Mouse (Mus musculus) kidney, embryonic 14.5 days (tissue): ENCODE measurements around the gene Ifna2. TPM values are rescaled to one million over a fixed set of nuclear protein-coding genes. Genes with fewer than 3 reads are reported as not detected.

Experiments used
- ATAC-seq: fragments of 200-750 bp; cut with Nextera tagmentation; 2 replicates; pipeline ENCODE4 v1.8.0; 2017; ENCODE audit warnings: moderate number of reproducible peaks, mild to moderate bottlenecking, moderate TSS enrichment, moderate library complexity; ENCODE audit not compliant: low FRiP score, low TSS enrichment
- H3K27ac ChIP-seq: fragments of 300-500 bp; sonication (generic); 2 replicates; pipeline ENCODE4 v1.5.1; 2014; ENCODE audit warnings: low read depth, mild to moderate bottlenecking, low read length, moderate library complexity, mixed read lengths
- H3K27me3 ChIP-seq: fragments of 300-500 bp; sonication (generic); 2 replicates; pipeline ENCODE4 v1.6.1; 2014; ENCODE audit warnings: mild to moderate bottlenecking, low read length; ENCODE audit not compliant: control insufficient read depth, insufficient read depth
- H3K36me3 ChIP-seq: fragments of 300-500 bp; sonication (generic); 2 replicates; pipeline ENCODE4 v1.6.1; 2014; ENCODE audit warnings: low read length, mixed read lengths; ENCODE audit not compliant: control insufficient read depth, insufficient read depth
- H3K4me1 ChIP-seq: fragments of 300-500 bp; sonication (generic); 2 replicates; pipeline ENCODE4 v1.6.1; 2014; ENCODE audit warnings: low read length, mixed read lengths; ENCODE audit not compliant: control insufficient read depth, insufficient read depth
- H3K4me2 ChIP-seq: fragments of 300-500 bp; sonication (generic); replicated peaks from 2 replicates; pipeline ENCODE4 v1.6.1; 2014; ENCODE audit warnings: low read depth, mild to moderate bottlenecking, low read length
- H3K4me3 ChIP-seq: fragments of 300-500 bp; sonication (generic); 2 replicates; pipeline ENCODE4 v1.5.1; 2014; ENCODE audit warnings: mild to moderate bottlenecking, low read length
- H3K9ac ChIP-seq: fragments of 300-500 bp; sonication (generic); 2 replicates; pipeline ENCODE4 v1.6.1; 2014; ENCODE audit warnings: low read depth, mild to moderate bottlenecking, low read length, moderate library complexity
- H3K9me3 ChIP-seq: fragments of 300-500 bp; sonication (generic); 2 replicates; pipeline ENCODE4 v1.6.1; 2016; ENCODE audit warnings: low read length; ENCODE audit not compliant: control insufficient read depth
- WGBS: fragments of 180-500 bp; shearing (Covaris S2); extraction: QIAGEN DNeasy Blood & Tissue Kit; methylation state at CpG from one replicate; pipeline ENCODE4 v1.1.7; 2014; 5-methylcytosine and 5-hydroxymethylcytosine counted together
- polyA plus RNA-seq: library from polyadenylated mRNA; unstranded; fragments of >200 nt; fragmentation: Nextera tagmentation; extraction: Ambion mirVana; gene quantifications from 2 replicates; pipeline ENCODE4 v1.2.1, GENCODE M21; 2014

Gene Ifna2
- polyA plus RNA-seq = not detected in 2 replicates

GRCm38 (mm10) chr4:88683812-88684211 is at the start of gene Ifna2:
Gene Ifna2, minus strand, starts transcription at chr4:88683912.
- no peak for ATAC-seq
- WGBS = 90% methylated on average over 1 of the region's 1 CpGs
- Histone ChIP-seq H3K4me2 (no peak within 1 kb of the TSS), H3K36me3 (no peaks in the 10 kb centered on the region), H3K4me3 (no peak within 1 kb of the TSS), H3K27ac (no peak within 1 kb of the TSS), H3K27me3 (no peaks in the 10 kb centered on the region), H3K4me1 (no peaks in the 10 kb centered on the region), H3K9ac (no peak within 1 kb of the TSS), H3K9me3 (no peaks in the 10 kb centered on the region)

- Histone ChIP-seq H3K4me3 (no peak overlapping the region), H3K27me3 (no peaks in the 10 kb centered on the region), H3K9me3 (no peaks in the 10 kb centered on the region), H3K27ac (no peak overlapping the region), H3K9ac (no peak overlapping the region), H3K36me3 (no peaks in the 10 kb centered on the region), H3K4me2 (no peak overlapping the region), H3K4me1 (no peaks in the 10 kb centered on the region)
- WGBS = 0% methylated on average over 1 of the region's 1 CpGs
- ATAC-seq = no peak
Observed at GRCm38 (mm10) chr4:88727324-88727723, 43.6 kb upstream of the Ifna2 start.

GRCm38 (mm10) chr4:88726727-88727126 is 43.0 kb upstream of the Ifna2 start:
- H3K4me1 ChIP-seq = no peaks in the 10 kb centered on the region
- ATAC-seq = no peak
- H3K4me2 ChIP-seq = no peak overlapping the region

GRCm38 (mm10) chr4:88723497-88724090 is 39.9 kb upstream of the Ifna2 start:
- H3K4me2 ChIP-seq = no peak overlapping the region
- ATAC-seq = no peak
- WGBS = 46% methylated on average over 8 of the region's 8 CpGs

More at GRCm38 (mm10) chr4:88726727-88727126, 43.0 kb upstream of the Ifna2 start:
- H3K4me3 ChIP-seq = no peak overlapping the region
- H3K36me3 ChIP-seq = no peaks in the 10 kb centered on the region
- H3K9ac ChIP-seq = no peak overlapping the region
- H3K27me3 ChIP-seq = no peaks in the 10 kb centered on the region
- H3K9me3 ChIP-seq = no peaks in the 10 kb centered on the region
- whole genome bisulfite sequencing = 83% methylated on average over 6 of the region's 6 CpGs
- H3K27ac ChIP-seq = no peak overlapping the region

GRCm38 (mm10) chr4:88721791-88722721 is 38.3 kb upstream of the Ifna2 start, which contains the start of the genes Gm26566 and Klhl9:
Gene Gm26566, plus strand, starts transcription at chr4:88721805.
Gene Klhl9, minus strand, starts transcription at chr4:88722465.
- H3K9ac ChIP-seq = peak within 1 kb of the TSS; percentile 97
- no peaks in the 10 kb centered on the region for H3K9me3 ChIP-seq
- WGBS = under 1% methylated on average over 79 of the region's 82 CpGs
- H3K4me1 ChIP-seq = peaks cover 22% of the 10 kb centered on the region
- H3K4me2 ChIP-seq = peak within 1 kb of the TSS; percentile 85
- peak within 1 kb of the TSS; percentile 98 for H3K27ac ChIP-seq
- peak; percentile 97 for ATAC-seq
- no peaks in the 10 kb centered on the region for H3K27me3 ChIP-seq
- H3K4me3 ChIP-seq = peak within 1 kb of the TSS; percentile 90
- H3K36me3 ChIP-seq = peaks cover 19% of the 10 kb centered on the region

More at GRCm38 (mm10) chr4:88723497-88724090, 39.9 kb upstream of the Ifna2 start:
- H3K27ac ChIP-seq = peak overlapping the region; percentile 38; the same call in 1 of the 2 replicates
- H3K9ac ChIP-seq = no peak overlapping the region
- peaks cover 20% of the 10 kb centered on the region for H3K4me1 ChIP-seq
- H3K36me3 ChIP-seq = peaks cover 14% of the 10 kb centered on the region; the same call in 1 of the 2 replicates
- H3K4me3 ChIP-seq = no peak overlapping the region
- H3K27me3 ChIP-seq = no peaks in the 10 kb centered on the region
- no peaks in the 10 kb centered on the region for H3K9me3 ChIP-seq

GRCm38 (mm10) chr4:88718715-88719114 is 35.0 kb upstream of the Ifna2 start:
- Histone ChIP-seq H3K36me3 (peaks cover 33% of the 10 kb centered on the region), H3K27ac (no peak overlapping the region), H3K27me3 (no peaks in the 10 kb centered on the region), H3K4me2 (peak overlapping the region; percentile 46), H3K9ac (peak overlapping the region; percentile 13; the same call in 1 of the 2 replicates), H3K4me1 (peaks cover 22% of the 10 kb centered on the region), H3K9me3 (no peaks in the 10 kb centered on the region), H3K4me3 (peak overlapping the region; percentile 31)
- 57% methylated on average over 1 of the region's 1 CpGs for WGBS
- ATAC-seq = no peak

- Histone ChIP-seq H3K9ac (no peak overlapping the region), H3K27me3 (no peaks in the 10 kb centered on the region), H3K27ac (no peak overlapping the region), H3K36me3 (peaks cover 22% of the 10 kb centered on the region), H3K4me2 (no peak overlapping the region), H3K9me3 (no peaks in the 10 kb centered on the region), H3K4me1 (peaks cover 9% of the 10 kb centered on the region; the same call in 1 of the 2 replicates), H3K4me3 (no peak overlapping the region)
- no peak for ATAC-seq
Observed at GRCm38 (mm10) chr4:88715059-88715458, 31.3 kb upstream of the Ifna2 start.

GRCm38 (mm10) chr4:88714281-88714680 is 30.6 kb upstream of the Ifna2 start:
- 88% methylated on average over 1 of the region's 1 CpGs for WGBS
- H3K36me3 ChIP-seq = peaks cover 20% of the 10 kb centered on the region
- ATAC-seq = no peak

More at GRCm38 (mm10) chr4:88714281-88714680, 30.6 kb upstream of the Ifna2 start:
- Histone ChIP-seq H3K9ac (no peak overlapping the region), H3K9me3 (no peaks in the 10 kb centered on the region), H3K27ac (no peak overlapping the region), H3K4me3 (no peak overlapping the region), H3K27me3 (no peaks in the 10 kb centered on the region), H3K4me2 (no peak overlapping the region), H3K4me1 (peaks cover 7% of the 10 kb centered on the region; the same call in 1 of the 2 replicates)
